In the genomic region with DNA sequence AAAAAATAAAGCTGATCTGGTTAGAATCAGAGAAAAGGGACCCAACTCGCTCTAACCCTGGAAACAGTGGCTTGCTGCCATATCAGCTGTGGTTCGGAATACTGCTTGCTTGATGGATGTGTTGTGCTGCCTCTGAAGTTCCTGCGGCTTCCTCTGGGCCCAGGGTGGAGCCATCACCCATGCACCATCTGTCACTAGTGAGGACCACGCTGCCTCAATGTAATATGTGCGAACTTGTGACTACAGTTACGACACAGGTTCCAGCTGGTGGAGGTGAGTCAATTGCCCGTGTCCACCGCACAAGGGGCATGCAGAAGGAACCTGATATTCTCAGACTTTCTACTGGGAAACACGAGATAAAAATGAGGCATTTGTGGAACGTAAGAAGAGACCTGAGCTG, we compare ENCODE assay signal across 18 mouse cellular contexts.
DNase-seq lines count a peak whose midpoint lies in the region; ATAC-seq and TF ChIP-seq lines count a peak whose summit lies in the region.
"Had no signal": no experiment of that assay in that cellular context is flagged by ENCODE, and none has a peak within 500 bp of the region (broad histone marks: within the 10 kb centered on the region; RNA-seq: fewer than 3 reads in every experiment).

No protein-coding gene starts in this region.

- peaks cover 5% of the 10 kb centered on the region for H3K4me1 ChIP-seq in hindbrain, embryonic 16.5 days (ENCODE audit: control insufficient read depth, insufficient read depth, low read depth, low read length)
- H3K4me1 ChIP-seq in hindbrain, embryonic 14.5 days (replicated peaks; ENCODE audit: control insufficient read depth, insufficient read depth, low read length), result peaks cover 13% of the 10 kb centered on the region
- H3K4me1 ChIP-seq in lung, embryonic 15.5 days, result peaks cover 13% of the 10 kb centered on the region
- no peaks in the 10 kb centered on the region for H3K4me1 ChIP-seq in lung, postnatal 0 days (ENCODE audit: insufficient read depth, low read depth, low read length)

- H3K4me2 ChIP-seq in hindbrain, embryonic 16.5 days (ENCODE audit: low read length), result no peak overlapping the region
- H3K4me2 ChIP-seq in hindbrain, embryonic 14.5 days (replicated peaks), result no peak overlapping the region
- no peak overlapping the region for H3K4me2 ChIP-seq in lung, embryonic 15.5 days
- H3K4me2 ChIP-seq in lung, postnatal 0 days (replicated peaks; ENCODE audit: low read depth, low read length), result no peak overlapping the region
- H3K4me2 ChIP-seq: limb, embryonic 13.5 days; midbrain, embryonic 11.5 days had no signal

- no peak overlapping the region for H3K4me3 ChIP-seq in hindbrain, embryonic 16.5 days (ENCODE audit: low read length)
- no peak overlapping the region for H3K4me3 ChIP-seq in hindbrain, embryonic 14.5 days (replicated peaks; ENCODE audit: low read length)
- H3K4me3 ChIP-seq in lung, embryonic 15.5 days, result no peak overlapping the region
- no peak overlapping the region for H3K4me3 ChIP-seq in lung, postnatal 0 days (ENCODE audit: low read depth, low read length)
- H3K4me3 ChIP-seq: heart, embryonic 10.5 days; limb, embryonic 13.5 days had no signal

- H3K9me3 ChIP-seq in hindbrain, embryonic 16.5 days (ENCODE audit: control insufficient read depth, low read length), result no peaks in the 10 kb centered on the region
- H3K9me3 ChIP-seq in hindbrain, embryonic 14.5 days (ENCODE audit: control insufficient read depth, low read length), result no peaks in the 10 kb centered on the region
- no peaks in the 10 kb centered on the region for H3K9me3 ChIP-seq in lung, embryonic 15.5 days
- H3K9me3 ChIP-seq in lung, postnatal 0 days (ENCODE audit: low read length), result no peaks in the 10 kb centered on the region
- H3K9me3 ChIP-seq: heart, embryonic 10.5 days; limb, embryonic 13.5 days had no signal

- intact Hi-C loops in heart, postnatal 10 days (cut with DNase I), result no loop called here

- H3K36me3 ChIP-seq in hindbrain, embryonic 16.5 days (ENCODE audit: control insufficient read depth, insufficient read depth, low read length), result no peaks in the 10 kb centered on the region
- H3K36me3 ChIP-seq in hindbrain, embryonic 14.5 days (replicated peaks; ENCODE audit: control insufficient read depth, insufficient read depth), result no peaks in the 10 kb centered on the region
- no peaks in the 10 kb centered on the region for H3K36me3 ChIP-seq in lung, embryonic 15.5 days
- no peaks in the 10 kb centered on the region for H3K36me3 ChIP-seq in lung, postnatal 0 days (ENCODE audit: insufficient read depth, low read length)
- H3K36me3 ChIP-seq: heart, embryonic 10.5 days; limb, embryonic 13.5 days had no signal

- TF ChIP-seq CTCF in lung, postnatal 0 days (IDR thresholded peaks at IDR 0.05), result no peak

- no peaks in the 10 kb centered on the region for H3K27me3 ChIP-seq in hindbrain, embryonic 16.5 days (replicated peaks; ENCODE audit: control insufficient read depth, insufficient read depth, low read length)
- no peaks in the 10 kb centered on the region for H3K27me3 ChIP-seq in hindbrain, embryonic 14.5 days (ENCODE audit: control insufficient read depth, insufficient read depth, low read length)
- H3K27me3 ChIP-seq in lung, embryonic 15.5 days, result no peaks in the 10 kb centered on the region
- no peaks in the 10 kb centered on the region for H3K27me3 ChIP-seq in lung, postnatal 0 days (replicated peaks; ENCODE audit: insufficient read depth, low read length)
- H3K27me3 ChIP-seq: limb, embryonic 13.5 days had no signal

- peak; percentile 39 to 44 for DNase-seq in cerebellum, postnatal 14 days
- DNase-seq in hindbrain, embryonic 14.5 days (ENCODE audit: low spot score), result no peak
- no peak for DNase-seq in lung, postnatal 0 days (ENCODE audit: low spot score)
- no peak for DNase-seq in heart, postnatal 10 days
- DNase-seq: cerebellum, adult 2 months; embryo, embryonic 11 days; gastrocnemius, postnatal 36 days; kidney, postnatal 14 days; thymus, postnatal 36 days had no signal

- TF ChIP-seq EP300 in lung, postnatal 0 days (IDR thresholded peaks at IDR 0.05), result no peak

- 0 out of 2 replicates have a peak overlapping the region, but pooled peaks have one; percentile 44 for H3K27ac ChIP-seq in hindbrain, embryonic 16.5 days (ENCODE audit: low read depth, low read length)
- H3K27ac ChIP-seq in hindbrain, embryonic 14.5 days, result no peak overlapping the region
- 0 out of 2 replicates have a peak overlapping the region, but pooled peaks have one; percentile 25 for H3K27ac ChIP-seq in lung, embryonic 15.5 days
- H3K27ac ChIP-seq in lung, postnatal 0 days (ENCODE audit: low read length), result no peak overlapping the region
- H3K27ac ChIP-seq: heart, embryonic 10.5 days; limb, embryonic 13.5 days; liver, embryonic 14.5 days had no signal

- 63% methylated on average over 10 of the region's 10 CpGs for WGBS in hindbrain, embryonic 16.5 days
- WGBS in hindbrain, embryonic 14.5 days, result 65% methylated on average over 10 of the region's 10 CpGs
- WGBS in lung, embryonic 15.5 days, result 32% methylated on average over 10 of the region's 10 CpGs
- WGBS in lung, postnatal 0 days, result 48% methylated on average over 10 of the region's 10 CpGs

- ATAC-seq in cerebellum, adult (ENCODE audit: insufficient number of reproducible peaks, low FRiP score, low TSS enrichment), result no peak
- ATAC-seq in hindbrain, embryonic 16.5 days, result peak; percentile 68; the same call in 1 of the 2 replicates
- ATAC-seq in hindbrain, embryonic 14.5 days (ENCODE audit: low FRiP score), result no peak
- ATAC-seq in lung, embryonic 15.5 days (ENCODE audit: borderline replicate concordance, extremely low read depth, low FRiP score, low TSS enrichment), result no peak
- ATAC-seq in lung, postnatal 0 days, result no peak
- peak; percentile 43 for ATAC-seq in common myeloid progenitor, adult 5-6 weeks (replicated peaks; ENCODE audit: low read depth, poor library complexity, severe bottlenecking)
- ATAC-seq: inflammation-experienced regulatory T-cells, adult 6 months had no signal

- no peak overlapping the region for H3K9ac ChIP-seq in hindbrain, embryonic 16.5 days (ENCODE audit: low read depth, low read length)
- H3K9ac ChIP-seq in hindbrain, embryonic 14.5 days, result no peak overlapping the region
- H3K9ac ChIP-seq in lung, embryonic 15.5 days, result no peak overlapping the region
- no peak overlapping the region for H3K9ac ChIP-seq in lung, postnatal 0 days (replicated peaks; ENCODE audit: low read depth)
- H3K9ac ChIP-seq: limb, embryonic 13.5 days; liver, embryonic 14.5 days had no signal

Comparison
In these comparisons a context has a peak if more than half of its experiments do, and no peak if none do; other contexts are left out.
1. ATAC-seq: peak in hindbrain, embryonic 16.5 days (single experiment) and common myeloid progenitor, adult 5-6 weeks (single experiment); none in cerebellum, adult (single experiment), hindbrain, embryonic 14.5 days (single experiment), lung, embryonic 15.5 days (single experiment) and lung, postnatal 0 days (single experiment).
2. H3K27ac ChIP-seq: peak in hindbrain, embryonic 16.5 days (single experiment) and lung, embryonic 15.5 days (single experiment); none in hindbrain, embryonic 14.5 days (single experiment) and lung, postnatal 0 days (single experiment).
3. DNase-seq: peak in cerebellum, postnatal 14 days (2 of 2); none in hindbrain, embryonic 14.5 days (single experiment), lung, postnatal 0 days (single experiment) and heart, postnatal 10 days (0 of 2).